Comparison of ENCODE assay signal across 8 mouse cellular contexts in the genomic region with DNA sequence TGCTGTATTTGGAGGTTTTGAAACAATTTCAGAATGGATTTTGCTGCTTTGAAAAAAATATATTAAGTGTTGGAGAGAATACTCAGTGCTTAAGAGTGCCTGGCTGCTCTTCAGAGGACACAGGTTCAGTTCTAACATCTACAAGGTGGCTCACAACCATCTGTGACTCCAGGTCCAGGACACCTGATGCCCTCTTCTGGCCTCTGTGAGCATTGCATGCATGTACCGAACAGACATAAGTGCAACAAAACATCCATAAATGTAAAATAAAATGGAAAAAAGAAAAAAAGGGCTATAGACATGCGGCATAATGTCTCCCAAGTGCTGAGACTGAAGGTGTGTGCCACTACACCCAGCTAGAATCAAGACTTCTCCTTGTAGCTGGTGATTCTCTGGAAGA. TPM values are rescaled to one million over a fixed set of nuclear protein-coding genes. Genes with fewer than 3 reads are reported as not detected.
DNase-seq lines count a peak whose midpoint lies in the region.

No protein-coding gene starts in this region.

- intact Hi-C loops in heart, postnatal 25 days (cut with DNase I), result loop anchor here (1.0 kb wide), 1 partner anchor 145 kb away; no protein-coding TSS in a partner anchor

- peak; percentile 89 for DNase-seq in heart, adult 11 months
- DNase-seq in heart, postnatal 25 days (ENCODE audit: low spot score), result no peak
- peak; percentile 70 for DNase-seq in urinary bladder, postnatal 14 days (ENCODE audit: low spot score)
- DNase-seq in urinary bladder, adult 2 months (ENCODE audit: low spot score), result no peak
- DNase-seq in cerebellum, postnatal 14 days, result peak; percentile 84 to 88
- peak; percentile 41 to 78 for DNase-seq in kidney, adult 8-10 months
- DNase-seq in lung, postnatal 25 days (ENCODE audit: low spot score), result peak; percentile 46
- peak; percentile 24 to 66 for DNase-seq in thymus, postnatal 10 days (ENCODE audit: low spot score in 2 of 2)

RNA-seq across cellular contexts. Expression of a gene that starts 10.2 kb away (rescaled TPM):
- 1 to 10 TPM; 4.7 to 7.3 TPM for total RNA-seq in heart, postnatal 25 days (2021)
- 5.0 and 6.4 TPM in 2 replicates for polyA plus RNA-seq in urinary bladder, adult 2 months (2012; rRNA removed)

RNA-seq across cellular contexts. Expression of a gene that starts 16.8 kb away (rescaled TPM):
- total RNA-seq in heart, postnatal 25 days (2021), result 1 to 10 TPM; 3.0 to 3.6 TPM
- polyA plus RNA-seq in urinary bladder, adult 2 months (2012; rRNA removed), result 9.4 and 13.5 TPM in 2 replicates

RNA-seq across cellular contexts. Expression of a gene that starts 22.7 kb away (rescaled TPM):
- 10 to 100 TPM; 39.7 to 40.3 TPM for total RNA-seq in heart, postnatal 25 days (2021)
- polyA plus RNA-seq in urinary bladder, adult 2 months (2012; rRNA removed), result 63.7 and 76.7 TPM in 2 replicates

RNA-seq across cellular contexts. Expression of a gene that starts 22.7 kb away (rescaled TPM):
- 1 to 10 TPM; 4.5 to 6.8 TPM for total RNA-seq in heart, postnatal 25 days (2021)
- 0.28 and 0.40 TPM in 2 replicates for polyA plus RNA-seq in urinary bladder, adult 2 months (2012; rRNA removed)

RNA-seq across cellular contexts. Expression of a gene that starts 31.8 kb away (rescaled TPM):
- total RNA-seq in heart, postnatal 25 days (2021), result 10 to 100 TPM; 50.7 to 55.6 TPM
- polyA plus RNA-seq in urinary bladder, adult 2 months (2012; rRNA removed), result 278 and 430 TPM in 2 replicates

Comparison
In these comparisons a context has a peak if more than half of its experiments do, and no peak if none do; other contexts are left out.
1. DNase-seq: peak in heart, adult 11 months (single experiment), urinary bladder, postnatal 14 days (single experiment), cerebellum, postnatal 14 days (2 of 2), kidney, adult 8-10 months (2 of 2), lung, postnatal 25 days (single experiment) and thymus, postnatal 10 days (2 of 2); none in heart, postnatal 25 days (single experiment) and urinary bladder, adult 2 months (single experiment).